Mouse (Mus musculus): ENCODE data around the gene Trmo. TPM values are rescaled to one million over a fixed set of nuclear protein-coding genes. Genes with fewer than 3 reads are reported as not detected.

The Trmo gene
- polyA plus RNA-seq, 1 experiment from 2014 or later, result 9.9 TPM

DNA sequence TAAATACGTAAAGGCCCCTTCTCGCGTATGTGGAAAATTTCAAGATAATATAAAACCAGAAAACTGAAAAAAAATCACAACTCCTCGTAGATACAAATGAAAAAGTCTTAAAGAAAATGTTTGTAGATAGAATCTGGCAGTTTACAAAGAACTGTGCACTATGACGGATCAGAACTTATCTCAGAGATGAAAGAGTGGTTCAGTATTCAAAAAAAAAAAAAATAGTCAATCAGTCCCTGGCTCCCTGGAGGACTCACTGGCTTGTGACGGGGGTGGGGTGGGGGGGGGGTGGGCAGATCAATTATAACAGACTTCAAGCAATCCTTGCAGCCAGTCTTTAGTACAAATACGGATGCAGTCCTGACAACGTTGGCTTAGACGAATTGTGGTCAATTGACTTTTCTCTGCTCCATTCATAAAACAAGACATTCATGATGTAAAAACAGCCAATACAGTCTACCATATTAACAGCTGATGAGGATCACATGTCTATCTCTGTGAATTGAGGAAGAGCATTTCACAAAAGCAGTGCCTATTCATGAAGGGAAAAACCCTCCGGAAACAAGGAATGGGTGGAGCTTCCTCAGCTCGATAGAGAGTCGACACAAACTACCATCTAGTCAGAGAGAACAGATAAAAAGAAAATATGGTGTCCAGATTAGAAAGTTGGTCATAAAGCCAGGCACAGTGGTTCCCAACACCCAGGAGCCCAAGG lies 29.5 kb downstream of the Trmo start:
- no peaks in the 10 kb centered on the region for H3K36me3 ChIP-seq (ENCODE audit: control insufficient read depth, insufficient read depth, low read length)
- no peak overlapping the region for H3K4me2 ChIP-seq (ENCODE audit: low read depth, low read length)
- ATAC-seq (ENCODE audit: insufficient read depth, low FRiP score), result no peak
- no peak overlapping the region for H3K9ac ChIP-seq (ENCODE audit: low read length)
- no peaks in the 10 kb centered on the region for H3K4me1 ChIP-seq (ENCODE audit: control insufficient read depth, insufficient read depth, low read length)
- H3K4me3 ChIP-seq (replicated peaks; ENCODE audit: low read length), result no peak overlapping the region
- WGBS, result 58% methylated on average over 12 of the region's 12 CpGs
- H3K9me3 ChIP-seq (replicated peaks; ENCODE audit: control insufficient read depth, low read length), result no peaks in the 10 kb centered on the region
- H3K27me3 ChIP-seq (ENCODE audit: control insufficient read depth, insufficient read depth, low read length), result peaks cover 8% of the 10 kb centered on the region
- H3K27ac ChIP-seq (ENCODE audit: low read length), result no peak overlapping the region

DNA sequence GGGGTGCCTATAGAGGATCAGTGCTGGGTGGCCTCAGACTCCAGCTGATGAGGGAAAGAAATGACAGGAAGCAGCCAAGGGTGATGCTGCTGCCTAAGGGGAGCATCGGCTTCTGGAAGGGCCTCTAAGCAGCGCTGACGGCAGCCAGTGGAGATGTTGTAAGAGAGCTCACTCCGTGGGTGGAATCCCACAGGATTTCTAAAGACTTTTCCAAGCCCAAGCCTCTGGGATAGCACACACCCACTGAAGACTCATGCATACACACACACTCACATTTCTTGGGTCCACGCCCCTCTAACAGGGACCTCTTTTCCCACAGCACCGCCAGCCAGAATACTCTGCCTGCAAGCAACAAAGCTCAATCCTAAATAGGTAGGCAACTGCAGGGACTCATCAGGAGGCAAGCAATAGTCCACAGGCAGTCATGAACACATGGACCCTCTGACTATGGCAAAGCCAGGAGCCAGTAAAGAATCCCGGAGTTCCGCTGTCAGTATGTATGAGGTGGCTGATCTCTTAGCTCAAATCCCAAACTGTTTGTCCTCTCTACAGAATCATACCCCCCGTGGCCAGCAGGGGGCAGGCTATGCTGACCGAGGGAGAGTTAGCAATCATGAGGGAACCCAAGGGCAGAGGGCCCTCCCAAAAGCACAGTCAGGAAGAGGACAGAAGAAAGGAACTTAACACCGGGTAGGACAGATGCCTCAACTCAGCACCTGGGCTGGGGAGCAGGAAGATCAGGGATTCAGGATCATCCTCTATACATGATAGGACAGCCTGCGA lies 32.7 kb downstream of the Trmo start:
- peaks cover 12% of the 10 kb centered on the region for H3K27me3 ChIP-seq (ENCODE audit: control insufficient read depth, insufficient read depth, low read length)
- no peak overlapping the region for H3K27ac ChIP-seq (ENCODE audit: low read length)
- H3K4me3 ChIP-seq (replicated peaks; ENCODE audit: low read length), result no peak overlapping the region
- no peaks in the 10 kb centered on the region for H3K9me3 ChIP-seq (replicated peaks; ENCODE audit: control insufficient read depth, low read length)
- no peak for ATAC-seq (ENCODE audit: insufficient read depth, low FRiP score)
- WGBS, result 47% methylated on average over 12 of the region's 12 CpGs
- no peak overlapping the region for H3K4me2 ChIP-seq (ENCODE audit: low read depth, low read length)
- H3K4me1 ChIP-seq (ENCODE audit: control insufficient read depth, insufficient read depth, low read length), result no peaks in the 10 kb centered on the region
- no peak overlapping the region for H3K9ac ChIP-seq (ENCODE audit: low read length)
- H3K36me3 ChIP-seq (ENCODE audit: control insufficient read depth, insufficient read depth, low read length), result no peaks in the 10 kb centered on the region

GRCm38 (mm10) chr4:46353045-46353444 lies 36.2 kb downstream of the Trmo start:
- Histone ChIP-seq H3K27me3 (ENCODE audit: control insufficient read depth, insufficient read depth, low read length) (peaks cover 43% of the 10 kb centered on the region), H3K9ac (ENCODE audit: low read length) (no peak overlapping the region; the same call in 1 of the 2 replicates), H3K4me2 (ENCODE audit: low read depth, low read length) (no peak overlapping the region), H3K4me1 (ENCODE audit: control insufficient read depth, insufficient read depth, low read length) (no peaks in the 10 kb centered on the region), H3K36me3 (ENCODE audit: control insufficient read depth, insufficient read depth, low read length) (no peaks in the 10 kb centered on the region), H3K4me3 (replicated peaks; ENCODE audit: low read length) (no peak overlapping the region), H3K9me3 (replicated peaks; ENCODE audit: control insufficient read depth, low read length) (no peaks in the 10 kb centered on the region), H3K27ac (ENCODE audit: low read length) (peak overlapping the region; percentile 42; the same call in 1 of the 2 replicates)
- ATAC-seq (ENCODE audit: insufficient read depth, low FRiP score), result no peak
- WGBS, result 20% methylated on average over 10 of the region's 10 CpGs

DNA sequence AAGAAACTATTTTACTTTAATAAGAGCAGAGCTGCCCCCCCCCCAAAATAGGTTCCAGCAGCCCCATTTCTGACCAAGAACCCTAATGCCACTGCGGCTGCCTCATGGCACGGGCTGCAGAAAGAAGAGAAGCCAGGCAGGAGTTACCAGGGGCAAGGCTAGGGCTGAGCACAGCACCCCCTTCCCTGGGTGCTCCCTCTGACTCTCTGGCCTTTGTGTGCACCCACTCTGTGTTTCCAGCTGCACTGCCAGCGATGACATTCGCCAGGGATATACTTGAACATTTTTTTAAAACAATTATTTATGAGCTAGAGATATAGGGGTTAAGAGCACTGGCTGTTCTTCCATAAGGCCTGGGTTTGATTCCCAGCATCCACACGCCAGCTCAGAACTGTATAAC lies 39.7 kb downstream of the Trmo start:
- Histone ChIP-seq H3K9ac (ENCODE audit: low read length) (no peak overlapping the region), H3K27ac (ENCODE audit: low read length) (no peak overlapping the region), H3K36me3 (ENCODE audit: control insufficient read depth, insufficient read depth, low read length) (no peaks in the 10 kb centered on the region), H3K4me1 (ENCODE audit: control insufficient read depth, insufficient read depth, low read length) (0 out of 2 replicates have a peak, but pooled peaks cover 3% of the 10 kb centered on the region), H3K27me3 (ENCODE audit: control insufficient read depth, insufficient read depth, low read length) (peaks cover 62% of the 10 kb centered on the region), H3K9me3 (replicated peaks; ENCODE audit: control insufficient read depth, low read length) (no peaks in the 10 kb centered on the region), H3K4me2 (ENCODE audit: low read depth, low read length) (no peak overlapping the region), H3K4me3 (replicated peaks; ENCODE audit: low read length) (no peak overlapping the region)
- no peak for ATAC-seq (ENCODE audit: insufficient read depth, low FRiP score)
- 57% methylated on average over 5 of the region's 5 CpGs for WGBS

DNA sequence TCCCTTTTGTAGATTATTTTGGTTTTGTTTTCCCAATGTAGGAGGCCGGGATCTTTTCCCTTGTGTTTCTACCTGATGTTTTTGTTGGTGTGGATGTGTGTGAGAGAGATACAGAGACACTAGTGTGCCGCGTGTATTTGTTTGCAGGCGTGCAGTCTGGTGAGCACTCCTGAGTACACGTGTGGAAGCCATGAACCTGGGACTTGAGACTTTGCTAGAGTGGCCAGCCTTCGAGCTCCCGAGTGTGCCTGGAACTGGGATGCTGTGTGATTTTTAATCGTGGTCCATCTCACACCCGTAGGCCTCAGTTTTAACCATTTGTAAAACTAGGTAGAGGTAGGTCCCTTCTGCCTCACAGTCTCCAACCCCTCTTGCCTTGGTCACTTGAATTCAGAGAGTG lies 40.3 kb downstream of the Trmo start:
- 36% methylated on average over 9 of the region's 9 CpGs for WGBS

GRCm38 (mm10) chr4:46347580-46348515 lies 41.4 kb downstream of the Trmo start:
- no peak for ATAC-seq (ENCODE audit: insufficient read depth, low FRiP score)
- no peaks in the 10 kb centered on the region for H3K36me3 ChIP-seq (ENCODE audit: control insufficient read depth, insufficient read depth, low read length)
- H3K27ac ChIP-seq (ENCODE audit: low read length), result no peak overlapping the region
- H3K9me3 ChIP-seq (replicated peaks; ENCODE audit: control insufficient read depth, low read length), result no peaks in the 10 kb centered on the region
- no peak overlapping the region for H3K9ac ChIP-seq (ENCODE audit: low read length)
- peaks cover 79% of the 10 kb centered on the region for H3K27me3 ChIP-seq (ENCODE audit: control insufficient read depth, insufficient read depth, low read length)
- WGBS, result 6% methylated on average over 41 of the region's 41 CpGs
- peaks cover 9% of the 10 kb centered on the region for H3K4me1 ChIP-seq (ENCODE audit: control insufficient read depth, insufficient read depth, low read length)
- no peak overlapping the region for H3K4me3 ChIP-seq (replicated peaks; ENCODE audit: low read length)
- H3K4me2 ChIP-seq (ENCODE audit: low read depth, low read length), result no peak overlapping the region

More for the DNA sequence above, 40.3 kb downstream of the Trmo start:
- Histone ChIP-seq H3K27ac (ENCODE audit: low read length) (no peak overlapping the region), H3K4me3 (replicated peaks; ENCODE audit: low read length) (no peak overlapping the region), H3K9me3 (replicated peaks; ENCODE audit: control insufficient read depth, low read length) (no peaks in the 10 kb centered on the region), H3K9ac (ENCODE audit: low read length) (no peak overlapping the region), H3K27me3 (ENCODE audit: control insufficient read depth, insufficient read depth, low read length) (peaks cover 68% of the 10 kb centered on the region), H3K4me2 (ENCODE audit: low read depth, low read length) (no peak overlapping the region), H3K36me3 (ENCODE audit: control insufficient read depth, insufficient read depth, low read length) (no peaks in the 10 kb centered on the region), H3K4me1 (ENCODE audit: control insufficient read depth, insufficient read depth, low read length) (0 out of 2 replicates have a peak, but pooled peaks cover 4% of the 10 kb centered on the region)
- no peak for ATAC-seq (ENCODE audit: insufficient read depth, low FRiP score)

- Histone ChIP-seq H3K27me3 (ENCODE audit: control insufficient read depth, insufficient read depth, low read length) (peaks cover 83% of the 10 kb centered on the region), H3K9me3 (replicated peaks; ENCODE audit: control insufficient read depth, low read length) (no peaks in the 10 kb centered on the region), H3K4me1 (ENCODE audit: control insufficient read depth, insufficient read depth, low read length) (peaks cover 9% of the 10 kb centered on the region), H3K27ac (ENCODE audit: low read length) (no peak overlapping the region), H3K4me3 (replicated peaks; ENCODE audit: low read length) (no peak overlapping the region), H3K36me3 (ENCODE audit: control insufficient read depth, insufficient read depth, low read length) (no peaks in the 10 kb centered on the region), H3K9ac (ENCODE audit: low read length) (no peak overlapping the region), H3K4me2 (ENCODE audit: low read depth, low read length) (no peak overlapping the region)
- 10% methylated on average over 4 of the region's 4 CpGs for WGBS
- no peak for ATAC-seq (ENCODE audit: insufficient read depth, low FRiP score)
These were observed 42.1 kb downstream of the Trmo start for GRCm38 (mm10) chr4:46347141-46347540.

GRCm38 (mm10) chr4:46346221-46346620 lies 43.0 kb downstream of the Trmo start:
- H3K9me3 ChIP-seq (replicated peaks; ENCODE audit: control insufficient read depth, low read length), result no peaks in the 10 kb centered on the region
- H3K4me2 ChIP-seq (ENCODE audit: low read depth, low read length), result no peak overlapping the region
- H3K4me1 ChIP-seq (ENCODE audit: control insufficient read depth, insufficient read depth, low read length), result peaks cover 9% of the 10 kb centered on the region
- no peak overlapping the region for H3K27ac ChIP-seq (ENCODE audit: low read length)
- 34% methylated on average over 6 of the region's 6 CpGs for WGBS
- no peak overlapping the region for H3K9ac ChIP-seq (ENCODE audit: low read length)
- ATAC-seq (ENCODE audit: insufficient read depth, low FRiP score), result no peak
- H3K27me3 ChIP-seq (ENCODE audit: control insufficient read depth, insufficient read depth, low read length), result peaks cover 85% of the 10 kb centered on the region
- H3K4me3 ChIP-seq (replicated peaks; ENCODE audit: low read length), result no peak overlapping the region
- H3K36me3 ChIP-seq (ENCODE audit: control insufficient read depth, insufficient read depth, low read length), result no peaks in the 10 kb centered on the region
